Mouse (Mus musculus) spleen, adult 12 weeks (tissue): Measurements from ENCODE around the gene Slc44a4.
"Not testable (repeated sequence)": the region's sequence is repeated elsewhere in the genome, so short reads cannot be mapped to it uniquely, and the experiment has no call there.

Experiments
- DNase-seq: peaks from one replicate; pipeline ENCODE4 v3.0.0; 2022; ENCODE audit warnings: low spot score

The Slc44a4 gene

GRCm38 (mm10) chr17:34944362-34944761 is 30.1 kb downstream of the Slc44a4 start:
- no peak for DNase-seq

DNA sequence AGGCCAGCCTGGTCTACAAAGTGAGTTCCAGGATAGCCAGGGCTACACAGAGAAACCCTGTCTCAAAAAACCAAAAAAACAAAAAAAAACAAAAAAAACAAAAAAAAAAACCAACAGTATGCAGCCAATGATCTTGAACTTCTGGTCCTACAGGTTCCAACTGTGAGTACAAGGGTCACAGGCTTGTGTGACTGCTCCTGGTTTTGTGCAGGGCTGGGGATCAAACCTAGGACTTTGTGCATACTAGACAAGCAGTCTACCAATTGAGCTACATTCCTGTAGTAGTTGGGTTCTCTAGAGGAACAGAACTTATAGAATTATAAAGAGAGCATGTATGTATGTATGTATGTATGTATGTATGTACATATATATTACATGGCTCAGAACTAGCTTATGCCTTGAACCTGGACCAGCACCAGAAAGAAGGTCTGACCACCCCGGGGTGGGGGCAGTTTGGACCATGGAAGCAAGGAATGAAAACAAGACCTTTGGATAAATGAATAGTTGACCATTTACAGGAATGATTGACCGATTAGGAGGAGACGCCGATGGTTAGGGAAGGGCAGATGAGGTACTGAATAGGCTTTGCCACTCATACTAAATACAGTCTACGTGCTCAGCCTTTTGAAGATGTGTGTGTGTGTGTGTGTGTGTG is 32.3 kb downstream of the Slc44a4 start:
- DNase-seq: no peak

- no peak for DNase-seq
Observed at GRCm38 (mm10) chr17:34947606-34948005, 33.3 kb downstream of the Slc44a4 start.

GRCm38 (mm10) chr17:34948721-34949552 is 34.7 kb downstream of the Slc44a4 start:
- DNase-seq: not testable (repeated sequence)

DNA sequence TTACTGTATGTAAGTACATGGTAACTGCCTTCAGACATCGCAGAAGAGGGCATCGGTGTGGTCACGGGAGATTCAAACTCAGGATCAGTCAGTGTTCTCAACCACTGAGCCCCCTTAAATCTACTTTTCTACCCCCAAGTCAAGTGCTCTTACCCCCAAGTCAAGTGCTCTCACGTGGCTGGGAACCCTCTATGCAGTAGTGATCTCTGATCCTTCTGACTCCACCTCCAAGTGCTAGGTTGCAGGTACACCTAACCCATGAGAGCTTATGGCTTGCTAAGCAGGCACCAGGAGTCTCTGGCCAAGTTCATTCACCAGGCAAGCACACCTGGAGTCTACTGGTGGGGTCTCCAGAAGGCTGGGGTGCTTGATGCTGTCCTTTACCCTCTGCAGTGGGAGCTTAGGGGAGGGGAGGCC is 35.3 kb downstream of the Slc44a4 start:
- DNase-seq: no peak

DNA sequence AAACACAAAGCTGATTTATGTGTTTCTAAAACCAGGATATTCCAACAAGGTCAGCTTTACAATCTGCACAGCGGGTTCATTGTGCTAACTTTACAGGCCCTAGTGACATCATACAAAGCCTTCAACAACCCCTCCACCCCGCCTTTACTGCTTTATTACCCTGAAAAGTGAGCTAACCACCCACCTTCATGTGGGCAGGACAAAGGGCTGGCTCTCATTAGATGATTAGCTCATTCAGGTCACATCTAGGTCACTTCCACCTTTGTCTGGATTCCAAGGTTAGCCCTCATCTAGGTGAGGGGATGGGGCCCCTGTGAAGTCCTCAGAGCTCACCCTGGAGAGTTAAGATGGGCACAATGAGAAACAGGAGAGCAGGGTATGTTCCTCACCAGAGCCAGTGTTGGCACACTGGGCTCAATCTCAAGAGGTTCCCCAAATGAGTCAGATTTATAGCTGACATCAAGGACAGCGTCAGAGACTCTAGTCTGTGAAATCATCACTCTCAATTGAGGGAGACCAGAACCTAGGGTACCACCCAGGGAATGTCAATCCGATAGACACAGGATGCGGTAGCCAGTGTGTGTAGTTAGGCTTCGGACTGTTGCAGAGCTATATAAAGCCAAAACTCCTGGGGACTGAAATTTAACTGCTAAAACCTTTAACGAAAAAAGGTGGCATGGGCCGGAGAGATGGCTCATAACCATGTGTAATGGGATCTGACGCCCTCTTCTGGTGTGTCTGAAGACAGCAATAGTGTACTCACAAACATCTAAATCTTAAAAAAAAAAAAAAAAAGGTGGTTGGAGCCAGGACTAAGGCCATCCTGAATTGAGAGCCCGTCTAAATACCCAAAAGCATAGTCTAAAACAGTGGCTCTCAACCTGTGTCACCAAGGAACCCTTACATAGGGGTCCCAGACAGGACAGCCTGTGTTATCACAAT is 36.5 kb downstream of the Slc44a4 start:
- DNase-seq: no peak

- no peak for DNase-seq
Observed at GRCm38 (mm10) chr17:34951636-34952377, 37.5 kb downstream of the Slc44a4 start.

DNA sequence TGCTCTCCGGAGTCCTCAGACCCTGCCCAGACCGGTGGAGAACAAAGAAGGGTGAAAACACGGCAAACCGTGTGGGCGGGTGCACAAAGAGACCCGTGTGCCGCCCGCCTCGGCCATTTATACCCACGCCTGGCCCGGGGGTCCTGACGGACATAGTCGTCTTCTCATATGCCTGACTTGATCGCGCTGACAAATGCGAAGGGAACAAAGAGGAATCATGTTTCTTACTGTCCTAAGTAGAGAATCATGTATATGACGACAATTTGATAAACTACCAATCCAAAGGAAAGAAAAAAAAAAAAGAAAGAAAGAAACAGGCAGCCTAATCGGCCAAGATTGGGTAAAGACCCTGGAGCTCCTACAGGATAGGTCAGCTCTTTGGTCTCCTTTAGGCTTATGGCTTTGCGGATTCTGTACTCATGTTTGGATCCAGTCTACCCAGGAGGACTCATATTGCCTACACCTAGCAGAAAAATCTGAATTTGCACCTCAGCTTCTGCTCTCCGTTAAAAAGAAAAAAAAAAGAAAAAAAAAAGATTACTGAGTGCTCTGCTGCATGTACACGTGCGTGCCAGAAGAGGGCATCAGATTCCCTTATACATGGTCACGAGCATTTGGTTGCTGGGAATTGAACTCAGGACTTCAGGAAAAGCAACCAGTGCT is 38.2 kb downstream of the Slc44a4 start:
- DNase-seq: peak; percentile 76

DNA sequence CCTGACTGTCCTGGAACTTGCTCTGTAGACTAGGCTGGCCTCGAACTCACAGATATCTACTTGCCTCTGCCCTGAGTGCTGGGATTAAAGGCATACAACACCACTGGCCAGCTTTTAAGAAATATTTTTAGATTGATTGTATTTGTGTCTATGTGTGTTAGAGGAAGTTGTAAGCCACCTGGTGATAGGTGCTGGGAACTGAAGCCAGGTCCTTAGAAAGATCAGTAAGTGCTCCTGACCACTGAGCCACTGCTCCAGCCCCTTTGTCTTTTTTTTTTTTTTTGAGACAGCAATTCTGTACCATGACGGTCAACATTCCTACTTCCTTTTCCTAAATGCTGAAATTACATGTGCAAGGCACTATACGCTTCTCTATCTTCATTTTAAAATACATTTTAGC is 39.0 kb downstream of the Slc44a4 start:
- DNase-seq: no peak

DNA sequence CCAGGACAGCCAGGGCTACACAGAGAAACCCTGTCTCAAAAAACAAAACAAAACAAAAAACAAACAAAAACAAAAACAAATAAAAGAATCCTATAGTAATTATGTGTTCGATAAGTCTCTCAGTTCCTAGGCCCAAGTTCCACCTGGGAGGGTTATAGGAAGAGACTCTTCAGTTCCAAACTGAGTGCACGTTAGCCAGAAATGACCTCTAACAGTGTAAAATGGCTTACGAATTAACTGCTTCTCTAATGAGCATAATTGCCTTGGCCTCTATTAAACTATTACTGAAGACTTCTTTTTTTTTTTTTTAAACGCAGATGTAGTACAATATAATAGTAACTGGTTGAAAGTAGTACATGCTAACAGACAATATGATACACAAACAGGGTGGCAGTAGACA is 39.6 kb downstream of the Slc44a4 start:
- no peak for DNase-seq

GRCm38 (mm10) chr17:34954831-34955230 is 40.6 kb downstream of the Slc44a4 start:
- no peak for DNase-seq

DNA sequence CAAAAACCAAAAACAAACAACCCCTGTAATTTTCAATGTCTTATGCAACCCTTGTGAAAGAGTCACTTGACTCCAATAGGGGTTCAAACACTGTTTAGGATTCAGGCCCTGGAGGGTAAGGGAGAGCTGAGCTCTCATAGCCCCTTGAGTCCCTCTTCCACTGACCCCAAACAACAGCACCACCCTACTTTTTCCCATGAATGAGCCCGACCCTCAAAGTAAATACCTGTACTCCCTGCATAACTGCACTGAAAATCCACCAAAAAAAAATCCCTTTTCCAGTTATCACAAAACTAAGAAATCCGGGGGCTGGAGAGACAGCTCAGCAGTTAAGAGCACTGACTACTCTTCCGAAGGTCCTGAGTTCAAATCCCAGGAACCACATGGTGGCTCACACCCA is 41.6 kb downstream of the Slc44a4 start:
- DNase-seq: no peak

- DNase-seq: no peak
Observed at GRCm38 (mm10) chr17:34956340-34956739, 42.1 kb downstream of the Slc44a4 start.

GRCm38 (mm10) chr17:34957291-34957690 is 43.0 kb downstream of the Slc44a4 start:
- DNase-seq: not testable (repeated sequence)

- DNase-seq: not testable (repeated sequence)
Observed at GRCm38 (mm10) chr17:34957966-34958365, 43.7 kb downstream of the Slc44a4 start.

GRCm38 (mm10) chr17:34958734-34959129 is 44.5 kb downstream of the Slc44a4 start:
- DNase-seq: not testable (repeated sequence)

DNA sequence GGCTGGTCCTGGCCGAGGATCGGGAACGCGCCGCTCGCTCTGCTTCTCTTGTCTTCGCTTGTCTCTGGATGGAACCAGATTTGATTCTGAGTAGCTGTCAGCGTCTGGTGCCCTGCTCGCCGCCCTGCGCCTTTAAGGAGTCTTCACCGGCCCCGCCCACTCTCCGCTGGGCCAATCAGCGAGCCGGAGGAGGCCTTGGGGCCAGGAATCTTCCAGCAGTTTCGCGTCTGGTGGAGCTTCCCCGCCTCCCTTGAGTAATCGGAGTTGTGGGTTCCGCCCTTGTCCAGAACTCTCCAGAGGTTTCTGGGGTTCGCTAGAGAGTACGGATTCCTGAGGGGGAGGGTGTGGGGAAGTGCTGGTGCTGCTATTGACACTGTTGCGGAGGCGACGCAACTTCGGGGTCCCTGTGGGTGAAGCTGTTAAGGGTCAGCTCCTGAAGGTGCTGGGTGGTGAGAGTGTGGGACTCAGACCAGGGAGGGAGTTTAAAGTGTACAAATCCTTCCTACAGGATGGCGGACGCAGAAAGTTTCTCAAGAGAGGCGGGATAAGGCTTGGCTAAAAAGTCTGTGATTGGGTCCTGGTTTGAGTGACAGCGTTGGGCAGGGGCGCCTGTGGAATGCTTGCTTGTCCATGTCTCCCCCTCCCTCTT is 45.0 kb downstream of the Slc44a4 start, which contains the start of gene Hspa1b:
TSS of gene Hspa1b (minus strand) at position 109 of the 649 bp plus-strand sequence.
- peak; percentile 76 for DNase-seq

GRCm38 (mm10) chr17:34959881-34960515 is 45.7 kb downstream of the Slc44a4 start:
- DNase-seq: no peak

GRCm38 (mm10) chr17:34960702-34961493 is 46.6 kb downstream of the Slc44a4 start:
- no peak for DNase-seq
